Mouse (Mus musculus): ENCODE measurements around the gene Dnajc5.

- TF ChIP-seq POLR2A (IDR thresholded peaks at IDR 0.05; ENCODE audit: borderline replicate concordance, extremely low read depth, insufficient read depth, insufficient read length, poor library complexity, severe bottlenecking) (no peak), CTCF (IDR thresholded peaks at IDR 0.05; ENCODE audit: borderline replicate concordance, extremely low read depth, insufficient read depth, insufficient read length) (no peak)
Measured at GRCm38 (mm10) chr2:181569856-181570255, 49.6 kb downstream of the Dnajc5 start.

Measured in brain, embryonic 14.5 days (tissue).